Mouse (Mus musculus) cerebellum, postnatal 25 days (tissue): ENCODE measurements around the gene Plekha1.

Experiments
- DNase-seq, 2 experiments: peaks; one replicate each; pipeline ENCODE4 v3.0.0; 2021; ENCODE audit warnings: mixed read lengths in 2 of 2

The Plekha1 gene

GRCm38 (mm10) chr7:130860721-130861142 lies 4.8 kb upstream of the Plekha1 start:
- peak in 1 of 2 experiments; percentile 41 for DNase-seq

- no peak for DNase-seq
These were observed 3.1 kb upstream of the Plekha1 start for GRCm38 (mm10) chr7:130862501-130862900.

GRCm38 (mm10) chr7:130864711-130865110 lies 845 bp upstream of the Plekha1 start:
- peak in 1 of 2 experiments; percentile 40 for DNase-seq

GRCm38 (mm10) chr7:130866640-130867039 lies 1.1 kb downstream of the Plekha1 start:
- no peak for DNase-seq

DNA sequence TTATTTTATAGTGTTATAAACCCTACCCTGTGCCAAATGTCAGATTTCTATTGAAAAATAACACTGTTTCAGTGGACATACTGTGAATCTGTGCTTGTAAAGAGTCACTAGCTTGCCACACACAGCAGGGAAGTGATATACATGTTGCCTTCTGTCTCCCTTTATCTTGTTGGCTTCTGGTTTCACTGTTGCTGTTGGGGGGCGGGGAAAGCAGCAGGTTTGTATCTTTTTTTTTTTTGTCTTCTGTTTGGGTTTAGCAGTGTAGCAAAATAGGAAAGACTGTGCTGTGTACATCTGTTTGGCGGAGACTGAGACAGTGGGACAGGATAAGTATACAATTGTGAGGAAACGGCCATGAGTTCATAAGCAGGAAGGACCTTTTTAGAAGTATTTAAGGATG lies 1.7 kb downstream of the Plekha1 start:
- peak in 1 of 2 experiments; percentile 26 for DNase-seq

DNA sequence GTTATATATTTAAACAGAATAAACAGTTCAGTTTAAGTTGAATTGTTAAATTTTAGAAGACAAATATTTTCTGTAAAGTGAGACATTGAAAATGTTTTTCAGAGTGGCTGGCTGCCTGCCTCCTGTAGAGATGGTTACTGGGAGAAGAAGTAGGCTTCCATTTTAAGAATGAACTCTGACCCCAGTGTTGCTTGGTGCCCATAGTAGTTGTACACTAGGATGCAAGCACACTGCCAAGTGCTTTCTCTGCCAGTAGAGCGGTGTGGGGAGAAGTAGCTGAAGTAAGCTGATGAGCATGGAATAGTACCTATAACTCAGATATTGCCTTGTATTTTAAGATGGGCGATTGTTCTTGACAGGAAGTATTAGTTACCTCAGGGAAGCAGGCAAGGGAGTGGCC lies 18.6 kb downstream of the Plekha1 start:
- no peak for DNase-seq

DNA sequence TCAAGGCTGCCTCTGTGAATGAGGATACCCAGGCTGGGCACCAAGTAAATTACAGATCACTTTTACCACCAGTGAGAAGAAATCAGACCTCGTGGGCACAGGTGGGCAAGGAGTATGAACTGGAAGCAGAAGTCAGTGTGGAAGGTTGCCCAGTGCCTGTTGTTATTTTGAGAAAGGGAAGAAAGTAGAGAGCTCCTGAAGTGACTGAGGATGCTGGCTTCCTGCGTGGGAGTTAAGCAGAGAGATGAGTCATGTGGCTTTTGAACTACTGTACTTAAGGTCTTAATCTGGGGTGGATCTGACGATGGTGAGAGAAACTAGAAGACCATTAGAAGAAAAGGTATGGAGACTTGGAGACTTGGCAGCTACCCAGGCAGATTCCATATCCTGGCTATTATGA lies 20.7 kb downstream of the Plekha1 start:
- DNase-seq: peak in 1 of 2 experiments; percentile 44

DNA sequence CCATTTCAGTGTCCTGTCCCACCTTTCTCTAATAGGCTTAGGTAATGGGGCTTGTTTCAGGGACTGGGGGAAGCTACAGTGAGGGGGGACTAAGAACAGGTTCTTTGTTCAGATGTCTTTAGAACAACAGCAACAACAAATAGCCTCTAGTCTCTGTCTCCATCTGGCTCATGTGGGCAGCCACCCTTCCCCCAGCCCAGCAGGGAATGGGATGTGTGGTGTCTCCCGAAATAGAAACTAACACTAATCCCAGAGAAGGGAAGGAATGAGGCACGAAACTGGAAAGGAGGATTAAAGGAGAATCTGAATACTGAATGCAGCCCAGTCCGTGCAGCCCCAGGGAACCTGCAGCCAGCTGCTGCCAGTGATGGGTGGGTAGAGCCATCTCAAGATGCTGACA lies 22.4 kb downstream of the Plekha1 start:
- peak; percentile 67 to 75 for DNase-seq

GRCm38 (mm10) chr7:130890871-130891270 lies 25.3 kb downstream of the Plekha1 start:
- no peak for DNase-seq

- DNase-seq: no peak
These were observed 27.4 kb downstream of the Plekha1 start for GRCm38 (mm10) chr7:130892973-130893372.

GRCm38 (mm10) chr7:130894931-130895617 lies 29.5 kb downstream of the Plekha1 start:
- peak; percentile 45 to 60 for DNase-seq

DNA sequence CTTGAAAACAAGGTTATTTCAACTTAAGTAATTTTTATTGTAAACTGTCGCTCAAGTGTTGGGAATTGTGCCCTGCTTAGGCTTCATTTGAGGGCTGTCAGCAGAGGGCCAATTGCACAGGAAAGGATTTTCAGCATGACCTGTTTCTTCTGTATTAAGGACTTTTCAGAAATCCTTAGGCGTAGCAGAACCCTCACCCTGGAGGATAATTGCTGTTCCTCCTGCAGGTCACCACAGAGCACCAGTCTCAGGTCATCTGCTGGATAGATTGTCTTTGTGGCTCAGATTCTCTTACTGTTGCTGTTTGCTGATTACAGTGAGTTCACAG lies 30.0 kb downstream of the Plekha1 start:
- DNase-seq: peak; percentile 30 to 32

DNA sequence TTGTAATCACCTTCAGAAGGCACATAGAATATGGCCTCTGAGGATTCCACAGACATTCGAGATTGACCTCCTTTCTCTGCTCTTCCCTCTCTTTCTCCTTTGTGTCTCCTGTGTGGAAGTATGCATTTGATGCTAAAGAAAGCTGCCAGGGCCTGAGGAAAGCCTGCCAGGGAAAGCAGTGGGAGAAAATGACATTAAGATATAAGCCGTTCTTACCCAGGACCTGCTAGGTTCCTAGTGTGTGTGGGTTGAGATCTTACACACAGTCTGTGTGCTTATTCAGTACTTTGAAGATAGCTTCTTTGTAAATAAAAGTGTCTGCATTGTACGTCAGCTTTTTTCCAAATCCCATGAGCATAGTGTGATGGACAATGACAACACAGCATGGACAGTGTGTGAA lies 30.5 kb downstream of the Plekha1 start:
- DNase-seq: no peak

GRCm38 (mm10) chr7:130897201-130897600 lies 31.6 kb downstream of the Plekha1 start:
- DNase-seq: no peak

DNA sequence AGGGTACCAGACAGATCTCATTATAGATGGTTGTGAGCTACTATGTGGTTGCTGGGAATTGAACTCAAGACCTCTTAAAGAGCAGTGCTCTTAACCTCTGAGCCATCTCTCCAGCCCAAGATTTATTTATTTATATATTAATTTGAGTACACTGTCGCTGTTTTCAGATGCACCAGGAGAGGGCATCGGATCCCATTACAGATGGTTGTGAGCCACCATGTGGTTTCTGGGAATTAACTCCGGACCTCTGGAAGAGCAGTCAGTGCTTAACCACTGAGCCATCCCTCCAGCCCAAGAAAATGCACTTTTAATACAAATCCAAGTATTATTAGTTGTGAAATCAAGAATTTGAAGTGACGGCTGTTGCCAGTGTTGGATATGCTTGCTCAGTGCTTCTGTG lies 32.8 kb downstream of the Plekha1 start:
- DNase-seq: peak in 1 of 2 experiments; percentile 45

GRCm38 (mm10) chr7:130900233-130900848 lies 34.8 kb downstream of the Plekha1 start:
- DNase-seq: no peak

GRCm38 (mm10) chr7:130902929-130903328 lies 37.4 kb downstream of the Plekha1 start:
- no peak for DNase-seq

DNA sequence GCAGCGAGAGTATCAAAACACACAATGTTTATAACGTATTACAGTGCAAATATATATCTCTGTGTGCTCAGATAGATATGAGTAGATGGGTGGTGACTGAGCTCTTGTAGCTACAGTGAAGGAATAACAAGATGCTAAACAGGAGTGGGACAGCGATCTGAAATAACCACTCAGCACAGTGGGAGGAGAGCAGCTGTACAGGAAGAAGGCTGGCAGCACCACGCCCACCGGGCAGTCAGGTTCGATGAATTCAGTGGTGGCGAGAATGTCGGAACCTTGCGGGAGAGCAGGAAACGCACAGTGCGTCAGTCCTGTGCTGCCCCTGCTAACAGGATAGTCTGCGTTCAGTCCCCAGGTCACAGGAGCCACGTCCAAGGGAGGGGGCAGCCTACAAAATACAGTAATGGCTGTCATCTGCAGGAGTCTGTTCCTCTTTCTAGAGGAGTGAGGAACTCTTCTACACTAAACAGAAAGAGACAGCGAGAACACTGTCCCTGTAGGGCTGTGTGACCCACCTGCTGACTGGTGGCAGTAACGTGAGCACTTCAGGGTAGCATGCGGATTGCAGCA lies 38.0 kb downstream of the Plekha1 start:
- DNase-seq: no peak

- no peak for DNase-seq
These were observed 39.2 kb downstream of the Plekha1 start for GRCm38 (mm10) chr7:130904571-130905365.

- no peak for DNase-seq
These were observed 45.3 kb downstream of the Plekha1 start for GRCm38 (mm10) chr7:130910841-130911240.

DNA sequence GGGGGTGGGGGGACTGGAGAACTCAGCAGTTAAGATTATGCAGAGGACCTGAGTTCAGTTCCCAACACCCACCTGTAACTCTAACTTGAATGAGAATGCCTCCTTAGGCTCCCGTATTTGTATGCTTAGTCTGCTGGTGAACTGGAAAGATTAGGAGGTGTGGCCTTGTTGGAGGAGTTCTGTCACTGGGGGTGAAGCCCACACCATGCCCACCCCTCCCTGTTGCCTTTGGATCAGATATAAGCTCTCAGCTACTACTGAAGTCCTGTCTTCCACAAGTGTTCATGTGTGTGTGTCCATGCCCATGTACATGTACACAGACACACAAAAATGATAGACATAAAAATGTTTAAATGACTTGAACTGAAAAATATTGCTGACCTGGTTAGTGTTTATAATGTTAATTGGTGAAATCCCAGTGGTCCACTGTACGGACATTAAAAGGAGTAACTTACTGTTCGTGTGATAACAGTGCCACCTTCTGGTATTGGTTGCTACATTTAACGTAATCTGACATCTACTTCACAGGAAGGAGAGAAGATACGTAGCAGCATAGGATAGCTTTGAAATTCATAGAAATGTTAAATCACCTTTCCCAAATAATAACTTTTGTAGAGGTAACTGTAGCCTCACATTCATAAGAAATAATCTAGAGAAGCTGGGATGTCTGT lies 49.3 kb downstream of the Plekha1 start:
- peak in 1 of 2 experiments; percentile 45 for DNase-seq

- no peak for DNase-seq
These were observed 52.7 kb downstream of the Plekha1 start for GRCm38 (mm10) chr7:130918260-130918659.
